Mouse (Mus musculus): Measurements from ENCODE around the gene Sox6.

DNA sequence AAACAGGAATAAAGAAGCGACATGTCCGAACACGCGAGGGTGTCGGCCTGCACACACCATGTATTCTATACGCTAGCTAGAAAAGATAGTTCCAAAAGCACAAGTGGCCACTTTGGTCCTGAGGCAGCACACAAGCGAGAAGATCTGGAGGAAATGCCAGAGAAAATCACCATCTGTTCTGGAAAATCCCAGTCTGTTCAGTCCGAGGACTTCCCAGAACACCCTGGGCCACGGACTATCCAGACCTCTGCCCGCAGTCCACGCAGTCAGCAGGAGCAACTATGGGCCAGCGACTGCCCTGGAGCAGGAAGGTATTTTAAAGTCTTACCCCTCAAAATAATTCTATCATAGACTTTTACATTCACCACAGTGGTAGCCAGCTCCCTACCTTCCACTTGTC lies 92.0 kb downstream of the Sox6 start:
- TF ChIP-seq POLR2A (IDR thresholded peaks at IDR 0.05; ENCODE audit: low read depth, low read length) (no peak), CTCF (IDR thresholded peaks at IDR 0.05; ENCODE audit: extremely low read depth, insufficient read depth, insufficient read length, insufficient replicate concordance) (no peak)
